Mouse (Mus musculus) layer of hippocampus, adult 2 months (tissue): ENCODE measurements around the gene Grin2d. TPM values are rescaled to one million over a fixed set of nuclear protein-coding genes. Genes with fewer than 3 reads are reported as not detected.
A peak's percentile ranks its signal among the peaks of the same experiment; 100 is the strongest.
"Not testable (repeated sequence)": the region's sequence is repeated elsewhere in the genome, so short reads cannot be mapped to it uniquely, and the experiment has no call there.

Source experiments
- DNase-seq, 2 experiments: peaks; one replicate each; pipeline ENCODE4 v3.0.0; 2022; ENCODE audit warnings: low spot score in 2 of 2
- H3K27ac ChIP-seq: fragments of 200-600 bp; 2 replicates; pipeline ENCODE4 v1.8.1; 2022
- H3K4me3 ChIP-seq: fragments of 200-600 bp; 2 replicates; pipeline ENCODE4 v1.8.1; 2022; ENCODE audit warnings: mild to moderate bottlenecking
- CTCF ChIP-seq: fragments of 200-600 bp; conservative IDR thresholded peaks from 2 replicates; pipeline ENCODE4 v1.8.1; 2022; ENCODE audit warnings: antibody characterized with exemption, mild to moderate bottlenecking, moderate library complexity
- total RNA-seq, 2 experiments: library from RNA; stranded (reverse); gene quantifications; 2 replicates each; pipeline ENCODE4 v1.2.3; 2021

Gene Grin2d
- total RNA-seq, 2 experiments from 2014 or later: 10.0 to 11.6 TPM

DNA sequence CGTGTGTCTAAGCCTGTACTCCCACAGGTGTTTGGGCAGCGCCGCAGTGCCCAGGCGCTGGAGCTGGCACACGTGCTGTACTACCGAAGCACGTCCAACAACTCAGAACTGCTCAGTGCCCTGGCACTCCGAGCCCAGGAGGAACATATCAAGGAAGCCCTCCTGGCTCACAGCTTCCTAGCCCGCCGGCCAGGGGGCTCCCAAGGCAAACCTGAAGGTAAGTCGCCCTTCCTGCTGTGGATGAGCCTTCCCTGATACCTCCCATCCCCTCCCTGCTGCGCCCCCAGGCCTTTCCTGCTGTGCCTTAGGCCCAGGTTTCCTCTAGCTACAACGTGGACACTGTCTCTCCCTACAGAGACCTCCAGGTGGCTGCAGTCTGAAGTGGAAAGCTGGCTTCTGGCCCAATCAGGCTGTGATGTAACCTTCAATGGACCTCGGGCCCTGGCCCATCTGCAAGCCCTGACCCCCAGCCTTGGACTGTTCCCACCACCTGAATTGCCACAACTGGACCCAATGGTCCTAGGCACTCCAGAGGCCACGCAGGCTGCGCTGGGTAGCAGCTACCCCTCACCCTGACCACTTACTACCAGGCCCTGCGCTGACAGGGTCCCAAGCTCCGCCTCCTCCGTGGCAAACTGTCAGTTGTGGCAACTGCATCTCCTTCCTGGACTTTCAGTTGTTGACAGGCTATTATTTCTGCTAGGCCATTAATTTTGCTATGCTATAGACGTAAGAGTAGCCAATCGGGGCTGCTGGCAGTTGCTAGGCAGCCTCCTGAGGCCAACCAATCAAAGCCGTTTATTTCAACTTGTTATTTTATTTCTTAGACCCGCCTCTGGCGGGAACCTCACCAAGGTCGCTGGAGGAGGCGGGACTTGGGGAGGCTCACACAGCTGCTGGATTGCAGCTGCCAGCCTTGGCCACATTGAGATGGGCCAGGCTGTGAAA is 38.2 kb upstream of the Grin2d start:
- H3K27ac ChIP-seq: peak overlapping the region; percentile 94
- DNase-seq: peak; percentile 69 to 85
- TF ChIP-seq CTCF: no peak; the same call in 1 of the 2 replicates
- peak overlapping the region; percentile 53 for H3K4me3 ChIP-seq

DNA sequence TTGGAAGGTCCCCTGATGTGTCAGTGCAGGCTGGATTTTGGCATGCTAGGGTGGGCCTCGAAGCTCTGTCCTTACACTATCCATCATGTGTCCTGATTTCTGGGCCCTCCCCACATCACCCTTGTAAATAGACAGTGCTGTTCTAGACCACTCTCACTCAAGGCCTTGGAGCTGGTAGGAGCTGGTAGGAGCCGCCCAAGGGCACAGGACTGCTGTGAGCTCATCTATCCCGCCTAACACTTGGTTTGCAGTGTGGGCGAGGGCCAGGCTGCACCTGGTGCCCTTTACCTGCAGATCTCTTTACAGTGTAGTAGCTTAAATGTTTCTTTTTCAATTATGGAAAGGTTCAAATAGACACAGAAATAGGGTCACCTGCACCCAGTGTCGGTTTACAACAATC is 36.8 kb upstream of the Grin2d start:
- TF ChIP-seq CTCF: no peak
- no peak for DNase-seq
- no peak overlapping the region for H3K4me3 ChIP-seq

DNA sequence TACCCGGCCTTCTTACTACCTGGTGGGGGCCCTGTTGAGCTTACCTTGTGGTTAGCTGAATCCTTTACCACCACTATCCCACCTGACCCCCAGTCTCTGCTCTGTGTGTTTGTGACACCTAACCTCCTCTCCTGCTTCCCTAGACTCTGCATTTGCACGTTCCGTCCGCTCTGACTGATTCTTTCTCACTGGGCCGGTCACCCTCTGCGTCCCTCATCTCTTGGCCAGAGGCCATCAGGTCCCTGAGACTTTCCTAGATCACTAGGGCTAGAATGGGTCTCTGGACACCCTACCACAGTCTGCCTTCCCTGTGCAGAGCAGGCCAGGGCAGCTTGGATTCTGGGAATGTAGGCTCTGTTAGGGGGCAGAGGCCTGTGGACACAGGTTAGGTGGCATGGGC is 35.9 kb upstream of the Grin2d start:
- H3K27ac ChIP-seq: no peak overlapping the region
- H3K4me3 ChIP-seq: no peak overlapping the region
- DNase-seq: no peak
- no peak for TF ChIP-seq CTCF

More for the DNA sequence above, 36.8 kb upstream of the Grin2d start:
- H3K27ac ChIP-seq: no peak overlapping the region

GRCm38 (mm10) chr7:45909145-45909544 is 31.0 kb upstream of the Grin2d start:
- DNase-seq: no peak
- no peak overlapping the region for H3K4me3 ChIP-seq
- no peak overlapping the region for H3K27ac ChIP-seq
- no peak for TF ChIP-seq CTCF

- DNase-seq: no peak
- no peak overlapping the region for H3K4me3 ChIP-seq
- no peak overlapping the region for H3K27ac ChIP-seq
- TF ChIP-seq CTCF: no peak
Measured at GRCm38 (mm10) chr7:45908384-45908783, 30.2 kb upstream of the Grin2d start.

GRCm38 (mm10) chr7:45906622-45907021 is 28.4 kb upstream of the Grin2d start:
- no peak for DNase-seq
- Histone ChIP-seq H3K27ac (no peak overlapping the region), H3K4me3 (no peak overlapping the region)
- TF ChIP-seq CTCF: no peak

GRCm38 (mm10) chr7:45902481-45903002 is 24.4 kb upstream of the Grin2d start:
- DNase-seq: no peak
- H3K27ac ChIP-seq: no peak overlapping the region
- no peak overlapping the region for H3K4me3 ChIP-seq
- TF ChIP-seq CTCF: no peak

- no peak for DNase-seq
- no peak for TF ChIP-seq CTCF
- no peak overlapping the region for H3K27ac ChIP-seq
Measured at GRCm38 (mm10) chr7:45901562-45901961, 23.4 kb upstream of the Grin2d start.

DNA sequence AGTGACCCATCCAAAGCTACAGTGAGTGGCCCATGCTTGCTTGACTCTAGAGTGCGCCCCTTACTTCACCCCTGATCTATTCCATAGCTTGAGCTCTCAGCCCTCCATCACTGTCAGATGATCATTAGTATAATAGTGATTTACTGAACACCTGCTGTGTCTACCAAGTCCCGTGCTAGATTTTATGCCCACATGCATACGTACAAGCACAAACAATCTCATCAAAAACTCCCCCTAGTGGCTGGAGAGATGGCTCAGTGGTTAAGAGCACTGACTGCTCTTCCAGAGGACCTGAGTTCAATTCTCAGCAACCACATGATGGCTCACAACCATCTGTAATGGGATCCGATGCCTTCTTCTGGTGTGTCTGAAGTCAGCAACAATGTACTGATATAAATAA is 19.9 kb upstream of the Grin2d start:
- TF ChIP-seq CTCF: peak; percentile 70
- H3K4me3 ChIP-seq: peak overlapping the region; percentile 86
- DNase-seq: not testable (repeated sequence)
- peak overlapping the region; percentile 96 for H3K27ac ChIP-seq

More at GRCm38 (mm10) chr7:45901562-45901961, 23.4 kb upstream of the Grin2d start:
- no peak overlapping the region for H3K4me3 ChIP-seq

- Histone ChIP-seq H3K27ac (peak overlapping the region; percentile 96), H3K4me3 (peak overlapping the region; percentile 86)
- DNase-seq: peak; percentile 24 to 33
- TF ChIP-seq CTCF: no peak
Measured at GRCm38 (mm10) chr7:45897258-45897757, 19.1 kb upstream of the Grin2d start.

DNA sequence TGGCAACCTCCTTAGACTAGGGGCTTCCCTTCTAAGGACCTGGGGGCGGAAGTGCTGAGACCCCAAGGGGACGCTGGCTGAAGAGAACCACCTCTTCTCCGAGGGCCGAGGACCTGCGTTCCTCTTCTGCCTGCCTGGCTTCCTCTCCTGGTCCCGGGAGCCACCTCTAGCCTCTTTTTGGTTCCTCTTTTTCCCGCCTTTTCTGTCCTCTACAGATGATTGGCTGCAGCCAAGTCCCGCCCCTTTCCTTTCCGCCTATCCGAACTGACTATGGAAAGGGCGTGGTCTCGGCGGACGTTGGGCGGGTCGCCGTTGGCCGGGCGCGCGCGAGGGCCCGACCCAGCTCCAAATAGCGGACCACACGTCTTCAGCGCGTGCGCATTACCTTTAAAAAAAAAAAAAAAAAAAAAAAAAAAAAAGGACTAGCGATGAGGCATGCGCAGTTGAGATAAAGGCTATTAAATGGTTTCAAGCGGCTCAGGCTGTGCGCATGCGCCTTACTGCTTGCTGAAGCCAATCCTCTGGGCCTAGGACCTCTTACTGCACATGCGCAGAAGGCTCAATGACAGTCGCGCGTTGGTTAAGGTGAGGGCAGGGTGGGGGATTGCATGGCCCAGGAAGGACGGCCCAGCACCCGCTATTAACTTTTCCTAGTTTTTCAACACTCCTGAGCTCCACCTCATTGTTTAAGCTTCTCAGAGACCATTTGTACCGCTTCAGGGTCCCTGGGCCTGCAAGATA is 18.5 kb upstream of the Grin2d start, which contains the start of the genes Syngr4 and Tmem143:
TSS of gene Syngr4 (minus strand) at position 198 of the 741 bp plus-strand sequence.
TSS of gene Tmem143 (plus strand) at position 425 of the 741 bp plus-strand sequence.
- peak; percentile 94 to 98 for DNase-seq
- H3K27ac ChIP-seq: peak within 1 kb of the TSS; percentile 96
- TF ChIP-seq CTCF: no peak
- peak within 1 kb of the TSS; percentile 86 for H3K4me3 ChIP-seq

- H3K27ac ChIP-seq: no peak overlapping the region
- no peak for TF ChIP-seq CTCF
- H3K4me3 ChIP-seq: no peak overlapping the region
- DNase-seq: no peak
Measured at GRCm38 (mm10) chr7:45895931-45896516, 17.8 kb upstream of the Grin2d start.

- no peak for DNase-seq
- TF ChIP-seq CTCF: no peak
- Histone ChIP-seq H3K27ac (no peak overlapping the region), H3K4me3 (no peak overlapping the region)
Measured at GRCm38 (mm10) chr7:45892651-45893050, 14.5 kb upstream of the Grin2d start.
